Mouse (Mus musculus) kidney, embryonic 16.5 days (tissue): ENCODE measurements at regions not wholly inside any gene's neighbourhood (a gene's known extent, or its start where the extent isn't known, plus 50 kb on each side); places are given as distances from the start of the nearest gene placed in this dataset.

Experiments used
- ATAC-seq: fragments of 200-750 bp; cut with Nextera tagmentation; 2 replicates; pipeline ENCODE4 v1.8.0; 2017; ENCODE audit warnings: moderate TSS enrichment; ENCODE audit not compliant: low FRiP score, low TSS enrichment
- H3K27ac ChIP-seq: fragments of 300-500 bp; sonication (generic); 2 replicates; pipeline ENCODE4 v1.5.1; 2014; ENCODE audit warnings: low read length
- H3K27me3 ChIP-seq: fragments of 300-500 bp; sonication (generic); 2 replicates; pipeline ENCODE4 v1.6.1; 2014; ENCODE audit warnings: low read length, control low read depth, mixed read lengths; ENCODE audit not compliant: insufficient read depth
- H3K36me3 ChIP-seq: fragments of 300-500 bp; sonication (generic); 2 replicates; pipeline ENCODE4 v1.6.1; 2014; ENCODE audit warnings: low read length, control low read depth, mixed read lengths; ENCODE audit not compliant: insufficient read depth
- H3K4me1 ChIP-seq: fragments of 300-500 bp; sonication (generic); 2 replicates; pipeline ENCODE4 v1.6.1; 2014; ENCODE audit warnings: low read length, control low read depth, mixed read lengths; ENCODE audit not compliant: insufficient read depth
- H3K4me2 ChIP-seq: fragments of 300-500 bp; sonication (generic); replicated peaks from 2 replicates; pipeline ENCODE4 v1.6.1; 2014; ENCODE audit warnings: low read depth, low read length
- H3K4me3 ChIP-seq: fragments of 300-500 bp; sonication (generic); 2 replicates; pipeline ENCODE4 v1.5.1; 2014; ENCODE audit warnings: mild to moderate bottlenecking, low read length
- H3K9ac ChIP-seq: fragments of 300-500 bp; sonication (generic); replicated peaks from 2 replicates; pipeline ENCODE4 v1.6.1; 2014; ENCODE audit warnings: low read length
- H3K9me3 ChIP-seq: fragments of 300-500 bp; sonication (generic); 2 replicates; pipeline ENCODE4 v1.6.1; 2016; ENCODE audit warnings: low read length, control low read depth
- WGBS: fragments of 180-500 bp; shearing (Covaris S2); extraction: QIAGEN DNeasy Blood & Tissue Kit; methylation state at CpG from one replicate; pipeline ENCODE4 v1.1.7; 2014; 5-methylcytosine and 5-hydroxymethylcytosine counted together

DNA sequence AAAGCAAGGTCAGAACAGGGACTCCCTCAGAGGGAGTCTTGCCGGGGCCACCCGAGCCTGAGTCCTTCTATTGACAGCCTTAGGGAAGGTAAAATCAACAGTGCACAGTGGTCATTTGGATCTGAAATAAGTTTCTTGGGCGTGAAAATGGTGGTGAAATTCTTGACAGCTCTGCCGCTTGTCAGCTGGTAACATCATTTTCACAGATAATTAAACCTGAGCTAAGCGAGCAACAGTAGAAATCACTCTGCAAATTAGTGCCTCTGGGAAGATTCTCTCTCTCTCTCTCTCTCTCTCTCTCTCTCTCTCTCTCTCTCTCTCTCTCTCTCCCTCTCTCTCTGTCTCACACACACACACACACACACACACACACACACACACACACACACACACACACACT lies 123.4 kb upstream of the Tspan2 start:
- Histone ChIP-seq H3K4me1 (no peaks in the 10 kb centered on the region), H3K4me2 (no peak overlapping the region), H3K27ac (no peak overlapping the region), H3K9me3 (no peaks in the 10 kb centered on the region), H3K36me3 (no peaks in the 10 kb centered on the region), H3K4me3 (no peak overlapping the region), H3K27me3 (no peaks in the 10 kb centered on the region), H3K9ac (no peak overlapping the region)
- 32% methylated on average over 5 of the region's 5 CpGs for WGBS
- no peak for ATAC-seq

DNA sequence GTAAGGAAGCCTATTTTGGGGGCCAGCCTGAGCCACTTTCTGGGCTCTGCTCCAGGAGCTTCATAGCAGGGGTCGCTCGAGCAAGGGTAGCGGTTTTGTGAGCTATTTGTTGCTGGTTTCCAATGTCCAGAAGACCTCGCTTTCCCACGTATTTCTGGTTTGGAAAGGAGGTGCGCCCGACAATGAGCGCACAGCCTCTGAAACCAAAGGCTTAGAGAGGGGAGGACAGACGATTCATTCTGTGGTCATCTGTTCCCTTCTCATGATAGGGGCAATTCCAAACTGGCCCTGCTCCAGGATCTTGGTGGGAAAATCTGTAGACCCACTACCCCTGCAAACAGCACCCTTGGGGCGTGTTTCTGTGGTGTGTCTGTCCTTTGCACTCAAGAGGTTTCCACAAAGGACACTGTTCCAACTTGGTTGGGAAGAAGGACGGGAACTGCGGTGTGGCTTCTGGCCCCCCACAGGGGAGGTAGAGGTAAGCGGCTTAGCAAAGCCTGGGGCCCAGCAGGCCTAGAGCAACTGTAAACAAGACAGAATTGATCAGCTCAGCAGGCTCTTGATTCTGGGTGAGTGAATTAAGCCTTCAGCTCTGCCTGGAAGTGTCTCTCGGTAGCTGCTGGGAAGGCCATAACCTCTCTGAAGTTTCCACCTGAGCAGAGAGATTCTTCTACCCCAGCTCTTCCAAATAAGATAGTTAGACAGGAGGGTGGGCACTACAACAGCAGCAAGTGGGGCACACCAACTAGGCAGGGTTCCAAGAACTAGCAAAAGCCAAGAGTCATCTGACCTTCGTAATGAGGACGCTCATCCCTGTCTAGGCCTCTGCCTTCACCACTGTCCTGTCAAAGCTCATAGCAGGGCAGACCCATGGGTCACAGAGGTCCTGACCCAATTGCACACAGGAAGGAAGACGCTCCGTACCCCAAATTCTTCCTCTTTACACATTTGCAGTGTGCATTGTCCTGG lies 122.6 kb upstream of the Tspan2 start:
- Histone ChIP-seq H3K4me1 (no peaks in the 10 kb centered on the region), H3K9me3 (no peaks in the 10 kb centered on the region), H3K4me2 (no peak overlapping the region), H3K4me3 (no peak overlapping the region), H3K9ac (no peak overlapping the region), H3K27ac (no peak overlapping the region), H3K36me3 (no peaks in the 10 kb centered on the region), H3K27me3 (no peaks in the 10 kb centered on the region)
- ATAC-seq, result no peak
- WGBS, result 50% methylated on average over 18 of the region's 18 CpGs

DNA sequence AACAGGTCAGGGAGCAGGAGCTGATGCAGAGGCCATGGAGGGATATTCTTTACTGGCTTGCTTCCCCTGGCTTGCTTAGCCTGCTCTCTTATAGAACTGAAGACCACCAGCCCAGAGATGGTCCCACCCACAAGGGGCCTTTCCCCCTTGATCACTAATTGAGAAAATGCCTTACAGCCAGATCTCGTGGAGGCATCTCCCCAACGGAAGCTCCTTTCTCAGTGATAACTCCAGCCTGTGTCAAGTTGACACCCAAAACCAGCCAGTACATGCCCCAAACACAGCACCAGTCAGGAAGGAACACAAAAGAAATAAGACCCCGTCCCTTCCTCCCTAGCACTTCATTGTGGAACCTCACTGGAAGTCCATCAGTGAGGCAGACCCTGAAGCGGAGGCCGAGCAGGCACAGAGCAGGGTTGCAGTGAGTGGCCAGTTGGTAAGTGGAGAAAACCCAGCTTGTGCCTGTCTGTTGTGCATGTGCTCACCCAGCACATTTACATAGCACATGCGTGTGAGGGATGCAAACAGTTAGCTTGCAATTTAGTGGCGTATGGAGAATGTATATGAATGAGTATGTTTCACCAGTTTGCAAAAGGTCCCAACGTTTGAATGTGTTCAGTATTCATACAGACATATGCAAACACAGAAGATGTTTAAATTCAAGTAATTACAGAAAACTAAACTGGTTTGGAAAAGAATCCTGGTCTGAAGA lies 114.5 kb upstream of the Tspan2 start:
- H3K4me2 ChIP-seq, result no peak overlapping the region
- H3K27me3 ChIP-seq, result no peaks in the 10 kb centered on the region
- H3K27ac ChIP-seq, result no peak overlapping the region
- no peak overlapping the region for H3K4me3 ChIP-seq
- no peaks in the 10 kb centered on the region for H3K36me3 ChIP-seq
- WGBS, result 67% methylated on average over 8 of the region's 8 CpGs
- no peak for ATAC-seq
- no peaks in the 10 kb centered on the region; the same call in 1 of the 2 replicates for H3K9me3 ChIP-seq
- no peak overlapping the region for H3K9ac ChIP-seq
- H3K4me1 ChIP-seq, result no peaks in the 10 kb centered on the region

DNA sequence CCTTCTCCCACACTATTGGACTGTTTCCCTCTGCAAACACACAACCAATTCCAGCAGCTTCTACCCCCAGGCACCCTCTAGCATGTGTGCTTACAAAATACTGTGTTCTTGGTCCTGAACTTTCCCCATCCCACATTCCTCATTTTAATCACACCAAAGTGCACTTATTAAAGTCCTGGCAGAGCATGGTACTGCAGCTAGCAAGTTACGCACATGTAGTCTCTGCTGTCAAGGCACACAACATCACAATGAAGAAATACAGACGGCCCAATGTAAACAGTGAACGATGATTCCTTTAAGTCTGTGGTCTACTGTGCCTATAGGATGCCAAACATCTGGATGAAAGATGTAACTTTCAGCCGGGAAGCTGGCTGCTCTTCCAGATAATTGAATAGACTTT lies 98.3 kb upstream of the Tspan2 start:
- Histone ChIP-seq H3K9ac (no peak overlapping the region), H3K4me2 (no peak overlapping the region), H3K4me3 (no peak overlapping the region), H3K27ac (no peak overlapping the region), H3K36me3 (no peaks in the 10 kb centered on the region), H3K27me3 (no peaks in the 10 kb centered on the region), H3K4me1 (no peaks in the 10 kb centered on the region), H3K9me3 (no peaks in the 10 kb centered on the region)
- 64% methylated on average over 4 of the region's 4 CpGs for WGBS
- no peak for ATAC-seq

DNA sequence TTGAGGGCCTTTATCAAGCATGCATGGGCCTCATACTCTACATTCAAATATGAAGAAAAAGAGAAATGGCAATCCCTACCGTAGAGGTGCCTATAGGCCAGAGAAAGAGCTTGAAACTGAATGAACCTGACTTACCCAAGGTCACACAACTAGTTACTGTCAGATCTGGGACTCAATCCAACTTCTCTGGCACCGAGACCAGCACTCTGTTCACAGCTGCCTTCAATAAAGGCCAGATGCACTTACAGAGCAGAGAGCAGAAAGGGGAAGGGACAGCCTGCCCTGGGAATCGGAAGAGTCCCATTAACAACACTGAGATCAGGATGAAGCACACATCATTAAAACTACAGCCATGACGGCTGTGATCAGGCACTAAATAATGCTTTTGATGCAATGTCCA lies 97.7 kb upstream of the Tspan2 start:
- Histone ChIP-seq H3K9ac (no peak overlapping the region), H3K36me3 (no peaks in the 10 kb centered on the region), H3K9me3 (no peaks in the 10 kb centered on the region), H3K4me2 (no peak overlapping the region), H3K27ac (no peak overlapping the region), H3K27me3 (no peaks in the 10 kb centered on the region), H3K4me3 (no peak overlapping the region), H3K4me1 (no peaks in the 10 kb centered on the region)
- WGBS, result 61% methylated on average over 4 of the region's 4 CpGs
- ATAC-seq, result no peak

DNA sequence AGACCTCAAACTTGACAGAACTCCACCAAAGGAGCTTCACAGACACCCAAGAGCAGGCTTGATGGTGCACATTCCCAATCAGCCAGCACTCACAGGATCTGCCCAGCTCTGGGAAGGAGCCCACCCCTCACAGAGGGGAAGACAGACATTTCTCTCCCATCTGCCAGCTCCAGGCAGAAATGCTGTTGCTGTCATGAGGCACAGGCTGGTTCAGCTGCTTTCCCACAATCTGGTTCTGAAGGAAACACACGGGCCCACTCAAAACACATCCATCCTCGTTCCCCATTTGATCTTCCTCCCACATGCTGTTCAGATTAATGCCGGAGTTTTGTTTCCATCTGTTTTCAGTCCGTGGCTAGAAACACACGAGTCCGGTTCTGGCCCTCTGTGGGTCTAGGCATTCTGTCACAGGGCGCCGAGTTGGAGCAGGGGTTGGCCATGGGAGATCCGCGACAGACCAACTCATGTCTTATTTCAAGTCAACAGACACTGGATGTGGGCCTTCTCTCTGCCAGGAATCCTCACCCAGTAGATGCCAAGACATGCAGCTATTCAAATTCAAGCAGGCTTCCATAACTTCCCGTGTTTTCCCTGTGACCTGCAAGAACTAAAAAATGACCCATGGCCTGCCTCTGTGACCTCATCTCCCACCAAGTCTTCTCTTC lies 89.9 kb upstream of the Tspan2 start:
- 81% methylated on average over 11 of the region's 11 CpGs for WGBS
- H3K4me3 ChIP-seq, result no peak overlapping the region
- no peaks in the 10 kb centered on the region for H3K4me1 ChIP-seq
- no peak overlapping the region for H3K27ac ChIP-seq
- H3K27me3 ChIP-seq, result no peaks in the 10 kb centered on the region
- ATAC-seq, result no peak
- H3K9ac ChIP-seq, result no peak overlapping the region
- no peaks in the 10 kb centered on the region for H3K9me3 ChIP-seq
- no peak overlapping the region for H3K4me2 ChIP-seq
- no peaks in the 10 kb centered on the region for H3K36me3 ChIP-seq

DNA sequence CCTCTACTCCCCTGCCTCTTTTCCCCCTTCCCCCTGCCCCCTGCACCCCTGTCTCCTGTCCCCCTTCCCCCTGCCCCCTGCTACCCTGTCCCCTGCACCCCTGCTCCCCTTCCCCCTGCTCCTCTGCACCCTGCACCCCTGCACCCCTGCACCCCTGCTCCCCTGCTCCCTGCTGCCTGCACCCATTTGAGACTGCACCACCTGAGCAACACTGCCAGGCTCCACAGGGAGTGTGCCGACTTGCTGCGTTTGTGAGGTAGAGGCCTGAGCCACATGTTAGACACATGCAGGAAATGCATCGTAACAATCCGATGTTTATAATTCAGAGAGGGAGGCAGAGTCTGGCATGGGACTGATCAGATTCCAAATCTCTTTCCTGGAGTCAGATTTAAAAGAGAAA lies 85.9 kb upstream of the Tspan2 start:
- Histone ChIP-seq H3K36me3 (no peaks in the 10 kb centered on the region), H3K27me3 (no peaks in the 10 kb centered on the region)
- 48% methylated on average over 4 of the region's 4 CpGs for WGBS

DNA sequence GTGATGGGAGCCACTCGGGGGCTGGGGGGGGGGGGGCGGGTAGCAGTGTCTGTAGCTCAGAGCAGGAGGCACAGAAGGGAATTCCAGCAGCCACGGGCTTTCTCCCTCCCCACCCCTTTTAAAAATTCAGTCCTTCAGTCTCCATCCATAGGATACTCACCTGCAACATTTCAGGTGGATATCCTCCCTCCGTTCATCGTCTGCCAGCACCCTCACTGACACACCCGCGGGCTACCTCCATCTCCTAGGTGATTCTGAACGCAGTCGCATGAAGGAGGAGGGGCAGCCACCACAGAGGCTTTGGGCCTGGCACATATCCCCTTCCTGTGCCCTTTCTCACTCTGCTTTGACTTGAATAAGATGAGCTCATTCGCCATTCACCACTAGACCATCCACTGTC lies 79.4 kb upstream of the Tspan2 start:
- WGBS, result 91% methylated on average over 9 of the region's 10 CpGs
- Histone ChIP-seq H3K4me2 (no peak overlapping the region), H3K9ac (no peak overlapping the region), H3K4me3 (no peak overlapping the region), H3K27ac (no peak overlapping the region), H3K27me3 (no peaks in the 10 kb centered on the region), H3K9me3 (no peaks in the 10 kb centered on the region), H3K36me3 (no peaks in the 10 kb centered on the region), H3K4me1 (no peaks in the 10 kb centered on the region)
- no peak for ATAC-seq

More for the DNA sequence above, 85.9 kb upstream of the Tspan2 start:
- H3K9me3 ChIP-seq, result no peaks in the 10 kb centered on the region
- no peaks in the 10 kb centered on the region for H3K4me1 ChIP-seq
- H3K4me3 ChIP-seq, result no peak overlapping the region
- ATAC-seq, result no peak
- no peak overlapping the region for H3K9ac ChIP-seq
- H3K27ac ChIP-seq, result no peak overlapping the region
- H3K4me2 ChIP-seq, result no peak overlapping the region

DNA sequence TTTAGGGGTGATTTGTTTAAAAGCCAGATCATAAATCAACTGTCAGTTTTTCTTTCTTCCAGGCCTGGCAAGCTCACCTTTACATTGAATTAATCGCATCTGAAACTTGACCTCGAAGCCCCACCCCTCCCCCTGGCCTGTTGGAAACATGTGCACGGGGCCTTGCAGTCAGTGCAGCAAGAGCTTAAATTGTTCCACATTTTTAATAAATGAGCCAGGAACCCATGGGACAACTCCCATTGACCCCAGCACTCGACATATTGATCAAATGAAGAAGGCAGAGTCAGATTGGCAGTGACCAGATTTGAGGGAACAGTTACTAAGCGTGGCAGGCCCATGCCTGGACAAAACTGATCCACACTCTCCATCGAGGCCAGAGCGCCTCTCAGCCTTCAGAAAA lies 77.2 kb upstream of the Tspan2 start:
- Histone ChIP-seq H3K9me3 (no peaks in the 10 kb centered on the region), H3K4me1 (no peaks in the 10 kb centered on the region), H3K27me3 (no peaks in the 10 kb centered on the region), H3K27ac (no peak overlapping the region), H3K4me2 (no peak overlapping the region), H3K4me3 (no peak overlapping the region), H3K9ac (no peak overlapping the region), H3K36me3 (no peaks in the 10 kb centered on the region)
- WGBS, result 41% methylated on average over 7 of the region's 7 CpGs
- no peak for ATAC-seq
